Mouse (Mus musculus) bone marrow macrophage, adult 2 months (primary cell): ENCODE results near the gene Fam43b.

Source experiments
- CTCF ChIP-seq: IDR thresholded peaks from 2 replicates; pipeline ENCODE4 v1.5.1; 2012; ENCODE audit warnings: low read depth, mild to moderate bottlenecking, low read length, moderate library complexity
- POLR2A ChIP-seq: IDR thresholded peaks from 2 replicates; pipeline ENCODE4 v1.6.1; 2012; ENCODE audit warnings: mild to moderate bottlenecking, low read depth, low read length, borderline replicate concordance

- TF ChIP-seq POLR2A (no peak), CTCF (no peak)
These were observed 25.3 kb downstream of the Fam43b start for GRCm38 (mm10) chr4:138370996-138371516.
